ENCODE assay signal across 16 mouse cellular contexts in the genomic region with DNA sequence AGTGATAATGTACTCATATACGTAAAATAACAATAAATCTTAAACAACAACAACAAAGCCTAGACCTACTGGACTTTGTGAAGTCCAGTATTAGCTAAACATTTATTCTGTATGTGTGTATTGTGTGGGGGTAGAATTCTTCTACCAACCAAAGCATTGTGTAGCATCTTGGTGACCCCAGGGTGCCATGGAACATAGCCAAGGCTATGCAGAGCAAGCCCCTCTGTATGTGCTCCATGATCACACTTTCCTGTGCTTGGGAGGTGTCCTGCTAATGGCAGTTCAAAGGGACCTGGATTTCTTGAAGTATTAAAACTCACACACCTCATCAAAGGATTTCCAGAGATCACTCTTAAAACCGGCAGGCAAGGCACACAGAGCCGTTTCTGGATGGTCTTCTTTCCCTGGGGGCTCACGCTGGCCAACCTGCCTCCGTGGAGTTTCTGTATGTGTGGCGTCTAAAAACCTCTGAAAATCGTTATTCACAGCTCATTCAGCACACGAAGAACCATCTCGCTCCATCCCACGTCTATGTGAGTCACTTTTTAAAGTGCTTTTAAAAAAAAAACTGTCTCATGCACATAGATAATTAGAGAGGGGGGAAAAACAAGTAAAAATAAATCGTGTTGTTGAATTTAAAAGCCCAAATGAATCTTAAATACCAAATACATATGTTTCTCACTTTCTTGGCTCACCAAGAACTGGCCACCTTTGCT.
"Had no signal": no experiment of that assay in that cellular context is flagged by ENCODE, and none has a peak within 500 bp of the region (broad histone marks: within the 10 kb centered on the region; RNA-seq: fewer than 3 reads in every experiment).

No protein-coding gene starts in this region.

- H3K27ac ChIP-seq: liver, embryonic 13.5 days; midbrain, embryonic 13.5 days; neural tube, embryonic 13.5 days; stomach, postnatal 0 days had no signal

- H3K4me3 ChIP-seq: liver, embryonic 13.5 days; midbrain, embryonic 13.5 days; myocyte; neural tube, embryonic 13.5 days had no signal

- DNase-seq: kidney, adult 11 months; kidney, adult 9 months; kidney, postnatal 14 days; kidney, postnatal 4 days; liver, embryonic 13.5 days; lung, adult 2 months; lung, postnatal 14 days; lung, postnatal 4 days; retina, postnatal 1 day; right cerebral cortex, postnatal 14 days; right cerebral cortex, postnatal 4 days; thymus, postnatal 25 days had no signal

- H3K4me1 ChIP-seq: liver, embryonic 13.5 days; midbrain, embryonic 13.5 days; neural tube, embryonic 13.5 days had no signal
